Mouse (Mus musculus) liver, embryonic 13.5 days (tissue): ENCODE results near the gene Grrp1. TPM values are rescaled to one million over a fixed set of nuclear protein-coding genes. Genes with fewer than 3 reads are reported as not detected.
A peak's percentile ranks its signal among the peaks of the same experiment; 100 is the strongest.
"Not testable (repeated sequence)": the region's sequence is repeated elsewhere in the genome, so short reads cannot be mapped to it uniquely, and the experiment has no call there.

ENCODE experiments used
- ATAC-seq: fragments of 200-750 bp; cut with Nextera tagmentation; 2 replicates; pipeline ENCODE4 v1.8.0; 2017; ENCODE audit warnings: low read depth, mild to moderate bottlenecking, moderate number of reproducible peaks, moderate library complexity
- DNase-seq: peaks from one replicate; pipeline ENCODE4 v3.0.0; 2022
- H3K27ac ChIP-seq: fragments of 300-500 bp; sonication (generic); 2 replicates; pipeline ENCODE4 v1.5.1; 2015; ENCODE audit warnings: moderate library complexity, mild to moderate bottlenecking, inconsistent platforms
- H3K27me3 ChIP-seq: fragments of 300-500 bp; sonication (generic); 2 replicates; pipeline ENCODE4 v1.6.1; 2015; ENCODE audit warnings: mild to moderate bottlenecking, inconsistent platforms
- H3K36me3 ChIP-seq: fragments of 300-500 bp; sonication (generic); 2 replicates; pipeline ENCODE4 v1.6.1; 2015; ENCODE audit warnings: mild to moderate bottlenecking, inconsistent platforms
- H3K4me1 ChIP-seq: fragments of 300-500 bp; sonication (generic); replicated peaks from 2 replicates; pipeline ENCODE4 v1.6.1; 2015; ENCODE audit warnings: inconsistent platforms
- H3K4me2 ChIP-seq: fragments of 300-500 bp; sonication (generic); 2 replicates; pipeline ENCODE4 v1.6.1; 2015; ENCODE audit warnings: inconsistent platforms, mild to moderate bottlenecking, moderate library complexity
- H3K4me3 ChIP-seq: fragments of 300-500 bp; sonication (generic); replicated peaks from 2 replicates; pipeline ENCODE4 v1.5.1; 2015; ENCODE audit warnings: mild to moderate bottlenecking, inconsistent platforms
- H3K9ac ChIP-seq: fragments of 300-500 bp; sonication (generic); 2 replicates; pipeline ENCODE4 v1.6.1; 2015; ENCODE audit warnings: mild to moderate bottlenecking, inconsistent platforms
- H3K9me3 ChIP-seq: fragments of 300-500 bp; sonication (generic); replicated peaks from 2 replicates; pipeline ENCODE4 v1.6.1; 2016; ENCODE audit warnings: inconsistent platforms
- WGBS: fragments of 180-500 bp; shearing (Covaris S2); methylation state at CpG from one replicate; pipeline ENCODE4 v1.1.7; 2015; ENCODE audit not compliant: insufficient replicate concordance; 5-methylcytosine and 5-hydroxymethylcytosine counted together
- polyA plus RNA-seq: library from polyadenylated mRNA; unstranded; fragments of >200 nt; fragmentation: Nextera tagmentation; extraction: Ambion mirVana; gene quantifications from 2 replicates; pipeline ENCODE4 v1.2.1, GENCODE M21; 2015

Gene Grrp1
- polyA plus RNA-seq, 1 experiment from 2014 or later: 0.83 TPM

- Histone ChIP-seq H3K4me1 (peaks cover 47% of the 10 kb centered on the region), H3K9me3 (no peaks in the 10 kb centered on the region), H3K4me2 (peak overlapping the region; percentile 94), H3K36me3 (peaks cover 11% of the 10 kb centered on the region), H3K27me3 (peaks cover 13% of the 10 kb centered on the region), H3K4me3 (peak overlapping the region; percentile 100), H3K27ac (peak overlapping the region; percentile 99), H3K9ac (peak overlapping the region; percentile 97)
- DNase-seq (no peak), ATAC-seq (no peak)
- 31% methylated on average over 11 of the region's 11 CpGs for WGBS
Observed at GRCm38 (mm10) chr4:134288397-134289256, 34.7 kb upstream of the Grrp1 start.

GRCm38 (mm10) chr4:134287575-134288025 is 33.7 kb upstream of the Grrp1 start, which contains the start of gene Pdik1l:
Pdik1l (minus strand) TSS chr4:134287895.
- H3K9ac ChIP-seq: peak within 1 kb of the TSS; percentile 99
- peak within 1 kb of the TSS; percentile 100 for H3K4me3 ChIP-seq
- ATAC-seq: peak; percentile 72
- no peaks in the 10 kb centered on the region for H3K9me3 ChIP-seq
- H3K4me1 ChIP-seq: peaks cover 47% of the 10 kb centered on the region
- peak within 1 kb of the TSS; percentile 94 for H3K4me2 ChIP-seq
- peak within 1 kb of the TSS; percentile 99 for H3K27ac ChIP-seq
- peaks cover 22% of the 10 kb centered on the region for H3K36me3 ChIP-seq
- under 1% methylated on average over 43 of the region's 43 CpGs for WGBS
- peak; percentile 78 for DNase-seq
- H3K27me3 ChIP-seq: peaks cover 3% of the 10 kb centered on the region; the same call in 1 of the 2 replicates

- WGBS: 1% methylated on average over 58 of the region's 59 CpGs
- Histone ChIP-seq H3K4me3 (peak overlapping the region; percentile 100), H3K4me2 (peak overlapping the region; percentile 94), H3K36me3 (peaks cover 26% of the 10 kb centered on the region), H3K9ac (peak overlapping the region; percentile 99), H3K27me3 (no peaks in the 10 kb centered on the region), H3K9me3 (no peaks in the 10 kb centered on the region), H3K4me1 (peaks cover 47% of the 10 kb centered on the region), H3K27ac (peak overlapping the region; percentile 99)
- ATAC-seq: peak; percentile 89
- peak; percentile 92 for DNase-seq
Observed at GRCm38 (mm10) chr4:134287168-134287564, 33.3 kb upstream of the Grrp1 start.

- Histone ChIP-seq H3K9me3 (no peaks in the 10 kb centered on the region), H3K27ac (peak overlapping the region; percentile 87), H3K36me3 (peaks cover 31% of the 10 kb centered on the region), H3K4me2 (peak overlapping the region; percentile 92), H3K4me3 (peak overlapping the region; percentile 100), H3K4me1 (peaks cover 47% of the 10 kb centered on the region), H3K9ac (peak overlapping the region; percentile 99), H3K27me3 (no peaks in the 10 kb centered on the region)
- DNase-seq (peak; percentile 28), ATAC-seq (peak; percentile 34)
- WGBS: under 1% methylated on average over 59 of the region's 59 CpGs
Observed at GRCm38 (mm10) chr4:134286226-134287167, 32.6 kb upstream of the Grrp1 start.

- H3K4me2 ChIP-seq: peak overlapping the region; percentile 92
- H3K4me3 ChIP-seq: peak overlapping the region; percentile 100
- H3K27ac ChIP-seq: peak overlapping the region; percentile 87
Observed at GRCm38 (mm10) chr4:134284942-134285341, 31.0 kb upstream of the Grrp1 start.

GRCm38 (mm10) chr4:134273417-134274345 is 19.8 kb upstream of the Grrp1 start:
- Histone ChIP-seq H3K9ac (peak overlapping the region; percentile 62), H3K4me3 (peak overlapping the region; percentile 41)
- DNase-seq: peak; percentile 62

More at GRCm38 (mm10) chr4:134284942-134285341, 31.0 kb upstream of the Grrp1 start:
- 22% methylated on average over 2 of the region's 2 CpGs for WGBS
- Histone ChIP-seq H3K27me3 (no peaks in the 10 kb centered on the region), H3K9ac (peak overlapping the region; percentile 99), H3K36me3 (peaks cover 46% of the 10 kb centered on the region), H3K9me3 (no peaks in the 10 kb centered on the region), H3K4me1 (peaks cover 47% of the 10 kb centered on the region)
- no peak for ATAC-seq
- DNase-seq: peak; percentile 69

GRCm38 (mm10) chr4:134272731-134273416 is 19.0 kb upstream of the Grrp1 start:
- 12% methylated on average over 12 of the region's 13 CpGs for WGBS
- H3K9me3 ChIP-seq: no peaks in the 10 kb centered on the region
- H3K4me2 ChIP-seq: peak overlapping the region; percentile 67
- peak overlapping the region; percentile 92 for H3K27ac ChIP-seq
- peaks cover 21% of the 10 kb centered on the region for H3K36me3 ChIP-seq
- H3K4me3 ChIP-seq: peak overlapping the region; percentile 41
- ATAC-seq (peak; percentile 50), DNase-seq (no peak)
- peaks cover 28% of the 10 kb centered on the region for H3K4me1 ChIP-seq
- H3K9ac ChIP-seq: peak overlapping the region; percentile 62
- H3K27me3 ChIP-seq: no peaks in the 10 kb centered on the region

More at GRCm38 (mm10) chr4:134273417-134274345, 19.8 kb upstream of the Grrp1 start:
- no peaks in the 10 kb centered on the region for H3K9me3 ChIP-seq
- peaks cover 28% of the 10 kb centered on the region for H3K36me3 ChIP-seq
- WGBS: under 1% methylated on average over 14 of the region's 14 CpGs
- H3K4me2 ChIP-seq: peak overlapping the region; percentile 67
- no peaks in the 10 kb centered on the region for H3K27me3 ChIP-seq
- peak; percentile 94 for ATAC-seq
- H3K27ac ChIP-seq: peak overlapping the region; percentile 92
- H3K4me1 ChIP-seq: peaks cover 28% of the 10 kb centered on the region

- Histone ChIP-seq H3K9ac (no peak overlapping the region), H3K36me3 (peaks cover 13% of the 10 kb centered on the region), H3K4me1 (peaks cover 28% of the 10 kb centered on the region), H3K4me3 (no peak overlapping the region), H3K27me3 (no peaks in the 10 kb centered on the region), H3K9me3 (no peaks in the 10 kb centered on the region), H3K27ac (peak overlapping the region; percentile 29; the same call in 1 of the 2 replicates), H3K4me2 (peak overlapping the region; percentile 67; the same call in 1 of the 2 replicates)
- 64% methylated on average over 7 of the region's 7 CpGs for WGBS
- ATAC-seq (no peak), DNase-seq (no peak)
Observed at GRCm38 (mm10) chr4:134271979-134272378, 18.1 kb upstream of the Grrp1 start.

- peaks cover 27% of the 10 kb centered on the region for H3K4me1 ChIP-seq
- not testable (repeated sequence) for H3K36me3 ChIP-seq, H3K9ac ChIP-seq, H3K9me3 ChIP-seq, H3K4me3 ChIP-seq, H3K4me2 ChIP-seq, H3K27ac ChIP-seq, DNase-seq, H3K27me3 ChIP-seq, ATAC-seq
Observed at GRCm38 (mm10) chr4:134269622-134270021, 15.7 kb upstream of the Grrp1 start.
